In genomic region chr10:58294246-58294645, GRCm38 (mm10) we compare ENCODE assay signal across 27 mouse cellular contexts. TPM values are rescaled to one million over a fixed set of nuclear protein-coding genes. Genes with fewer than 3 reads are reported as not detected.
DNase-seq lines count a peak whose midpoint lies in the region; ATAC-seq lines count a peak whose summit lies in the region.
"Had no signal": no experiment of that assay in that cellular context is flagged by ENCODE, and none has a peak within 500 bp of the region (broad histone marks: within the 10 kb centered on the region; RNA-seq: fewer than 3 reads in every experiment).

No protein-coding gene starts in this region.

- DNase-seq in frontal cortex, postnatal 10 days (ENCODE audit: low spot score in 2 of 2) = no peak
- DNase-seq in left cerebral cortex, adult 9 months (ENCODE audit: low spot score in 2 of 2) = peak; percentile 24 to 30
- DNase-seq in left cerebral cortex, postnatal 4 days = no peak
- peak; percentile 74 for DNase-seq in brain, adult 2 months (ENCODE audit: low read depth, low spot score)
- DNase-seq in layer of hippocampus, adult 9-11 months = peak; percentile 67
- no peak for DNase-seq in cerebellum, postnatal 25 days
- no peak for DNase-seq in embryo, embryonic 11 days
- DNase-seq: adrenal gland, adult 2 months; adrenal gland, postnatal 36 days; cerebellum, adult 2 months; cerebellum, postnatal 14 days; gastrocnemius, postnatal 25 days; heart, adult 11 months; heart, postnatal 4 days; kidney, adult 9 months; kidney, postnatal 10 days; liver, postnatal 0 days; lung, postnatal 36 days; midbrain, embryonic 14.5 days had no signal

- intact Hi-C loops in left cerebral cortex, postnatal 4 days (cut with DNase I) = loop anchor here (10.0 kb wide), 1 partner anchor 171 kb away; no protein-coding TSS in a partner anchor

- ATAC-seq in frontal cortex, adult (ENCODE audit: low TSS enrichment) = peak; percentile 98
- ATAC-seq: activated CD4-positive, CD25-positive, alpha-beta regulatory T cell, adult 4 months; forebrain, embryonic 14.5 days; intestine, postnatal 0 days; liver, embryonic 12.5 days; liver, postnatal 0 days had no signal

RNA-seq across cellular contexts. Expression of gene Lims1, which starts 29.0 kb away (rescaled TPM):
- 10 to 100 TPM; 34.7 to 35.9 TPM for total RNA-seq in left cerebral cortex, postnatal 4 days (2021)

RNA-seq across cellular contexts. Expression of gene Gcc2, which starts 38.9 kb away (rescaled TPM):
- total RNA-seq in left cerebral cortex, postnatal 4 days (2021) = 10 to 100 TPM; 64.9 to 65.6 TPM

RNA-seq across cellular contexts. Expression of gene Gm4981, which starts 57.7 kb away (rescaled TPM):
- not detected for total RNA-seq in left cerebral cortex, postnatal 4 days (2021)
- total RNA-seq: adrenal gland, adult 2 months; adrenal gland, postnatal 36 days; CH12.LX; gastrocnemius, postnatal 25 days; heart, postnatal 4 days; left cerebral cortex, postnatal 14 days; monocyte, adult 5-6 weeks had no signal

Comparison
In these comparisons a context has a peak if more than half of its experiments do, and no peak if none do; other contexts are left out.
1. DNase-seq: peak in left cerebral cortex, adult 9 months (2 of 2), brain, adult 2 months (single experiment) and layer of hippocampus, adult 9-11 months (single experiment); none in frontal cortex, postnatal 10 days (0 of 2), left cerebral cortex, postnatal 4 days (single experiment), cerebellum, postnatal 25 days (0 of 2) and embryo, embryonic 11 days (single experiment).